Mouse (Mus musculus) 416B (cell line): Measurements from ENCODE around the gene Hoxb5.
A peak's percentile ranks its signal among the peaks of the same experiment; 100 is the strongest.

Experiments
- DNase-seq: peaks from one replicate; pipeline ENCODE4 v3.0.0; 2011; ENCODE audit warnings: low read depth

Gene Hoxb5

GRCm38 (mm10) chr11:96303151-96304099 is at the start of gene Hoxb5:
Gene Hoxb5, plus strand, starts transcription at chr11:96303336.
- DNase-seq, result peak; percentile 61

- DNase-seq, result no peak
Observed at GRCm38 (mm10) chr11:96254221-96254620, 48.9 kb upstream of the Hoxb5 start.

GRCm38 (mm10) chr11:96255111-96255995 is 47.8 kb upstream of the Hoxb5 start:
- DNase-seq, result no peak

GRCm38 (mm10) chr11:96255996-96256445 is 47.1 kb upstream of the Hoxb5 start:
- DNase-seq, result no peak

GRCm38 (mm10) chr11:96257141-96257540 is 46.0 kb upstream of the Hoxb5 start:
- no peak for DNase-seq

- DNase-seq, result no peak
Observed at GRCm38 (mm10) chr11:96259038-96259437, 44.1 kb upstream of the Hoxb5 start.

GRCm38 (mm10) chr11:96259511-96259910 is 43.6 kb upstream of the Hoxb5 start:
- DNase-seq, result no peak

GRCm38 (mm10) chr11:96260310-96260970 is 42.7 kb upstream of the Hoxb5 start:
- no peak for DNase-seq

- peak; percentile 45 for DNase-seq
Observed at GRCm38 (mm10) chr11:96261323-96261890, 41.7 kb upstream of the Hoxb5 start.

GRCm38 (mm10) chr11:96262262-96262830 is 40.8 kb upstream of the Hoxb5 start:
- DNase-seq, result no peak

GRCm38 (mm10) chr11:96263636-96264389 is 39.3 kb upstream of the Hoxb5 start:
- no peak for DNase-seq

GRCm38 (mm10) chr11:96264390-96265020 is 38.6 kb upstream of the Hoxb5 start:
- DNase-seq, result no peak

GRCm38 (mm10) chr11:96265954-96266353 is 37.2 kb upstream of the Hoxb5 start:
- no peak for DNase-seq

- no peak for DNase-seq
Observed at GRCm38 (mm10) chr11:96267021-96267920, 35.9 kb upstream of the Hoxb5 start.

GRCm38 (mm10) chr11:96268031-96268745 is 34.9 kb upstream of the Hoxb5 start:
- DNase-seq, result no peak

GRCm38 (mm10) chr11:96269869-96270268 is 33.3 kb upstream of the Hoxb5 start:
- DNase-seq, result no peak

GRCm38 (mm10) chr11:96270996-96271540 is 32.1 kb upstream of the Hoxb5 start, which contains the start of gene Hoxb9:
Gene Hoxb9, plus strand, starts transcription at chr11:96271457.
- DNase-seq, result no peak

- DNase-seq, result no peak
Observed at GRCm38 (mm10) chr11:96271541-96272011, 31.6 kb upstream of the Hoxb5 start.
